Mouse (Mus musculus) G1E (cell line): Measurements from ENCODE around the gene Dlgap1.

Experiments used
- CTCF ChIP-seq: IDR thresholded peaks from 2 replicates; pipeline ENCODE4 v1.5.1; 2012; ENCODE audit warnings: low read depth, low read length, inconsistent platforms, mixed read lengths
- GATA1 ChIP-seq: IDR thresholded peaks from 2 replicates; pipeline ENCODE4 v1.6.1; 2012; ENCODE audit warnings: borderline replicate concordance, low read length, inconsistent platforms, mixed read lengths
- GATA2 ChIP-seq: IDR thresholded peaks from 2 replicates; pipeline ENCODE4 v1.6.1; 2012; ENCODE audit warnings: low read depth, low read length, inconsistent platforms, borderline replicate concordance
- POLR2AphosphoS5 ChIP-seq: IDR thresholded peaks from 2 replicates; pipeline ENCODE4 v1.6.1; 2012; ENCODE audit warnings: low read depth, low read length, inconsistent platforms; ENCODE audit not compliant: insufficient replicate concordance
- TAL1 ChIP-seq: conservative IDR thresholded peaks from 2 replicates; pipeline ENCODE4 v1.6.1; 2012; ENCODE audit warnings: low read depth, low read length, inconsistent platforms, mixed read lengths

DNA sequence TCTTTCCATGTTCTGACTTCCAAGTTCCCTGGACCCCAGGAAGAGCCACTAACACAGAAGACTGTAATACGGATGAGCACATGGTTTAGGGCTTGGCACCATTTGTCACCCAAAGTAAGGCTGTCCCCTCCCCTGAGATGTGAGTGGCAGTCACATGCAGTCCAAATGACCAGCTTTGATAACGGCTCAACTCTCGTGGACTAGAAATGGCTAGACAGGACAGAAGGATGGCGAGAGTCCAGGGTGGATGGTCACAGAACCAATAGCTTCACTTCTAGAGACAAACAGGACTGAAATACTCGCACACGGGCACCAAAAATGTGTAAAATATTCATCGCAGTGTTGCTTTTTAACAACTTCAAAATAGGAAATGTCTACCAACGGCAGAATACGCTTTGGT is 657.5 kb downstream of the Dlgap1 start:
- TF ChIP-seq CTCF (no peak), POLR2AphosphoS5 (no peak), TAL1 (no peak), GATA1 (no peak), GATA2 (no peak)
